Mouse (Mus musculus): Measurements from ENCODE around the gene Ms4a6b.
"Not testable (repeated sequence)": the region's sequence is repeated elsewhere in the genome, so short reads cannot be mapped to it uniquely, and the experiment has no call there.

The Ms4a6b gene

DNA sequence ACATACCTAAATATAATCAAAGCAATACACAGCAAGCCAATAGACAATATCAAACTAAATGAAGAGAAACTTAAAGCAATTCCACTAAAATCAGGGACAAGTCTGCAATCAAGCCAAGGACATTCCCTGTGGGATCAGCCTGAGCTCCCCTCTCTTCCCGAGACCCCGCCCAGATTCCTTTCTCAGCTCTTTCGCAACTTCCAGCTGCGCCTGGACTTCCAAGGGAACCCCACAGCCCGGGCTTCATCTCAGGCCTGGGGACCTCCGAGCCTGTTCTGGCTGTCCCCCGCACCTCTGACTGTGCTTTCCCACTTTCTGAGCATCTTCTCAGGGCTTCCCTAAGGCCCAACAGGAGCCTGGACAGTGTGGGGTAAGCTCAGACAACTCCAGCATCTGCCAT is 20.3 kb downstream of the Ms4a6b start, which contains the start of gene Ms4a4d:
Gene Ms4a4d (plus strand): TSS at position 209 of the 400 bp plus-strand sequence.
- DNase-seq = no peak

- DNase-seq = peak in 1 of 2 experiments; percentile 2
Observed at GRCm38 (mm10) chr19:11537336-11537735, 21.0 kb downstream of the Ms4a6b start.

DNA sequence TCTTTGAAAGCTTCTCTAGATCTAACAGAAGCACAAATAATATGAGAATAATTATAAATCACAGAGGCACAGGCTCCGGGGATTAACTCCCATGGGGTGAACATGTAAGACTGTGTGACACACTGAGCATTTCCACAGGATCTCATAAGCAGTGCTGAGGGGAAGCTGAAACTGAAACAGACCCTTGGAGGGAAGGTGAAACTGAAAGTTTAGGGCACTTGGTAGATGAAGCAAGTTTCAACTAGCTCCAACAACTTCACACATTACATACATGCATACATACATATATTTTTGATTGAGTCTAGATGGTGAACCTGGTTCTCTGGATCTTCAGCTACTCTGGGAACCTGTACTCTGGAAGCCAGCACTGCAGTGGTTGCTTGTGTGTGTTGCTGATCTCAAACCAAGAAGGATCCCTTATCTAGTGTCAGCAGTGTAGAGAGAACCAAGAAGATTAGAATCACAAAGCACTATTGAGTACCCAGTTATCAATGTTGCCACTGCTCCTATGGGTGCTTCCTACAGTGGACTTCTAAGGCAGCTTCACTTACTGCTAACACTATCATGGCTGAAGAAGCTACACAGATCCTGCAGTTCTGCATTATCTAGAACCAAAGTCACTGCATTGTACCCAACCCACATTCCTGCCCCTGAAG is 24.0 kb downstream of the Ms4a6b start:
- DNase-seq = not testable (repeated sequence)

DNA sequence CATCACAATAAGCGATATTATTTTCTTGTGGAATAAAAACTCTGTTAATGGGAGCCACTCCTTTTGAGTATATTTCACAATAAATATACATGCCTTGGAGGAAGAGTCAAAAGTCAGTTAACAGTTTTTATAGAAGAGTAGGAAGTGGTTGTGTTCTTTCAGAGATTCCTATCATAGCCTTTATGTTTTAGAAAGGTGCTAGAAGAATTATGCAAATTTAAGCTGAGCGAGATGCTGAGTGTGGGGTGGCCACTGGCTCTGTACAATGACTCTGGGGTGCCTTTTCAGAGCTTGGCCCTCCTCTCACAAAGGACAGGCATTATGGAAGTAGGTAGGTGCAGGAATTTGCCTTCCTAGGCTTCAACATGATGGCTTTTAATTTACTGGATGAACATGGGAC is 28.1 kb downstream of the Ms4a6b start:
- DNase-seq = not testable (repeated sequence)

- DNase-seq = no peak
Observed at GRCm38 (mm10) chr19:11547911-11548310, 31.6 kb downstream of the Ms4a6b start.

- DNase-seq = no peak
Observed at GRCm38 (mm10) chr19:11554726-11555125, 38.4 kb downstream of the Ms4a6b start.

- not testable (repeated sequence) for DNase-seq
Observed at GRCm38 (mm10) chr19:11559560-11559959, 43.2 kb downstream of the Ms4a6b start.

- no peak for DNase-seq
Observed at GRCm38 (mm10) chr19:11574965-11575364, 58.7 kb downstream of the Ms4a6b start.
